Mouse (Mus musculus) spleen, adult 2 months (tissue): ENCODE data around the gene Adcy1. TPM values are rescaled to one million over a fixed set of nuclear protein-coding genes. Genes with fewer than 3 reads are reported as not detected.

ENCODE experiments used
- DNase-seq, 2 experiments: peaks; one replicate each; pipeline versions ENCODE4 v3.0.0 to v3.0.0-alpha.2; 2012 to 2021; ENCODE audit warnings: low spot score in 2 of 2, low read depth in 1 of 2
- H3K27ac ChIP-seq: fragments of 200-500 bp; 2 replicates; pipeline ENCODE4 v1.5.1; 2012; ENCODE audit warnings: low read length, inconsistent platforms; ENCODE audit not compliant: insufficient read depth
- H3K27me3 ChIP-seq: fragments of 200-500 bp; 2 replicates; pipeline ENCODE4 v1.6.1; 2012; ENCODE audit warnings: mild to moderate bottlenecking, moderate library complexity, low read length, inconsistent platforms; ENCODE audit not compliant: control insufficient read depth, insufficient read depth
- H3K36me3 ChIP-seq: fragments of 200-500 bp; 2 replicates; pipeline ENCODE4 v1.6.1; 2012; ENCODE audit warnings: mild to moderate bottlenecking, low read length, inconsistent platforms; ENCODE audit not compliant: control insufficient read depth, insufficient read depth
- H3K4me1 ChIP-seq: fragments of 200-500 bp; 2 replicates; pipeline ENCODE4 v1.6.1; 2011; ENCODE audit warnings: inconsistent platforms; ENCODE audit not compliant: control insufficient read depth, insufficient read depth, insufficient read length
- H3K4me3 ChIP-seq: fragments of 200-500 bp; 2 replicates; pipeline ENCODE4 v1.5.1; 2011; ENCODE audit warnings: mild to moderate bottlenecking, inconsistent platforms; ENCODE audit not compliant: insufficient read depth, insufficient read length; ENCODE audit errors: extremely low read depth
- CTCF ChIP-seq: fragments of 200-500 bp; IDR thresholded peaks from 2 replicates; pipeline ENCODE4 v1.5.1; 2011; ENCODE audit warnings: mild to moderate bottlenecking, inconsistent platforms; ENCODE audit not compliant: insufficient read depth, insufficient read length, insufficient replicate concordance; ENCODE audit errors: extremely low read depth
- POLR2A ChIP-seq: fragments of 200-500 bp; IDR thresholded peaks from 2 replicates; pipeline ENCODE4 v1.6.1; 2011; ENCODE audit warnings: low read depth, low read length, inconsistent platforms
- WGBS: fragments of 180-500 bp; shearing (Covaris S2); methylation state at CpG from one replicate; pipeline ENCODE4 v1.1.7; 2018; 5-methylcytosine and 5-hydroxymethylcytosine counted together
- polyA plus RNA-seq: library from polyadenylated mRNA; depleted of rRNA; stranded (reverse); fragments of >200 nt; gene quantifications from 2 replicates; pipeline ENCODE4 v1.2.3, GENCODE M21; 2012

Adcy1 gene
- polyA plus RNA-seq, 1 experiment, result 1.2 TPM

DNA sequence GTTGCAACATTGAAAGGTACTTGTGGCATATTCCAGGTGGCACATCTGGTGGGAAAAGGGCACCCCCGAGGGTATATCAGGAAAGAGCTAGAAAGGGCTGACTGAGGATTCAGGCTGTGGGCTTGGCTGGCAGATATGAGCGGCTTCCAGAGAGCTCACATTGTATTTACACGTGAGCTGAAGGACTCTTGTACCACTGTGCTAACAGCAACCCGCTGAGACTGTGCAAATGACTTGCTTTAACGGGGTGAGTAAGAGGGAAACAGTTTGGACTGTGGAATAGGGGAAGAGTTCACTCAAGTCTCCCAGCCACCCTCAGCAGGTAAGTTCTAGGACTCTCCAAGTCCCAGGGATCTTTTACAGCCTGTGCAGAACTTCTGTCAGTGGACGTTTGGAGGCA is 110.4 kb downstream of the Adcy1 start:
- Histone ChIP-seq H3K27ac (no peak overlapping the region), H3K27me3 (no peaks in the 10 kb centered on the region), H3K4me1 (no peaks in the 10 kb centered on the region), H3K36me3 (no peaks in the 10 kb centered on the region), H3K4me3 (no peak overlapping the region)
- TF ChIP-seq POLR2A (no peak), CTCF (no peak)
- 82% methylated on average over 6 of the region's 6 CpGs for WGBS
- no peak for DNase-seq

- no peak for DNase-seq
- Histone ChIP-seq H3K4me1 (no peaks in the 10 kb centered on the region), H3K27me3 (no peaks in the 10 kb centered on the region), H3K27ac (no peak overlapping the region), H3K4me3 (no peak overlapping the region), H3K36me3 (no peaks in the 10 kb centered on the region)
- TF ChIP-seq CTCF (no peak), POLR2A (no peak)
- WGBS, result 82% methylated on average over 4 of the region's 4 CpGs
Observed at GRCm38 (mm10) chr11:7178724-7179123, 115.4 kb downstream of the Adcy1 start.

DNA sequence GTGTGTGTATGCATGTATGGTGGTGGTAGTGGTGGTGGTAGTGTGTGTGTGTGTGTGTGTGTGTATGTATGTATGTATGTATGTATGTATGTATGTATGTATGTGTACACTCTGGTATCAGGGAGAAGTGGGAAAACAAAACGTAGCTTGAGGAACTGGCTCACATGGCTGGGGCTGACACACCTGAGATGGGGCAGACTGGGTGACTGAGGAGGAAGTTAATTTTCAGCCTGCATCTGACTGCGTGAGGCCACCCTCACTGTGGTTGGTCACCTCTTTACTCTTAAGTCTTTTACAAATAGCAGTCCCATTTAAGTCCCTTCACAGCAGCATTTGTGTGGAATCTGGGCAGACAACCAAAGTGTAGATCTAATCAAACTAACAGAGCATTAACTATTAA is 116.0 kb downstream of the Adcy1 start:
- no peak overlapping the region for H3K4me3 ChIP-seq
- no peaks in the 10 kb centered on the region for H3K36me3 ChIP-seq
- no peaks in the 10 kb centered on the region for H3K27me3 ChIP-seq
- DNase-seq, result no peak
- 44% methylated on average over 2 of the region's 2 CpGs for WGBS
- no peak overlapping the region for H3K27ac ChIP-seq
- no peak for TF ChIP-seq CTCF
- no peak for TF ChIP-seq POLR2A
- no peaks in the 10 kb centered on the region for H3K4me1 ChIP-seq

DNA sequence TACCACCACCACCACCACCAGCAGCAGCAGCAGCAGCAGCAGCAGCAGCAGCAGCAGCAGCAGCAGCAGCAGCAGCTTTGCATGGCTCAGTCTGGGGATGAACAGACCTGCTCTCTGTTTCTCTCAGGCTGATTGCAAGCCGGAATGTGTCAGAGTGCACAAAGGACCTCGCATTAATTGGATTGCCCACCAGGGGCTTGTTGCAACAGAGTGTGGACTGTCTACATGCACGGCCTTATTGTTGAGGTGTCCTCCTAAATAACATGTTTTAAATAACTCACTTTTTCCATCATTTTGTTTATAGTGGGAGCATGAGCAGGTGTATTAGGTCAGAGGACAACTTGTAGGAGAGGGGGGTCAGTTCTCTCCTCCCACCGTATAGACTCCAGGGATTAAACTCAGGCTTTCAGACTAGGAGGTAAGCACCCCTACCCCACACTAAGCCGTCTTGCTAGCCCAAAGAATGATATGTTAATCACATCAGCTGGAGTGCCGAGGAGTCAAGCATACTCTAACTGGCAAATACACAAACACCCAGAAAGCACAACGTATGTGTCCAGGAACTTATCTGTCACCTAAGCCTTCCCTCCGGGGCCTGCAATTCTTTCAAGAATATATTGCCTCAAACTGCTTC is 119.2 kb downstream of the Adcy1 start:
- TF ChIP-seq CTCF (no peak), POLR2A (no peak)
- no peaks in the 10 kb centered on the region for H3K4me1 ChIP-seq
- H3K4me3 ChIP-seq, result no peak overlapping the region
- 82% methylated on average over 8 of the region's 8 CpGs for WGBS
- no peaks in the 10 kb centered on the region for H3K36me3 ChIP-seq
- no peak overlapping the region for H3K27ac ChIP-seq
- DNase-seq, result no peak
- H3K27me3 ChIP-seq, result no peaks in the 10 kb centered on the region

- DNase-seq, result no peak
- H3K27me3 ChIP-seq, result no peaks in the 10 kb centered on the region
- H3K27ac ChIP-seq, result no peak overlapping the region
- no peaks in the 10 kb centered on the region for H3K4me1 ChIP-seq
- no peak for TF ChIP-seq POLR2A
- no peak for TF ChIP-seq CTCF
- H3K4me3 ChIP-seq, result no peak overlapping the region
- 63% methylated on average over 1 of the region's 1 CpGs for WGBS
- H3K36me3 ChIP-seq, result no peaks in the 10 kb centered on the region
Observed at GRCm38 (mm10) chr11:7184420-7184819, 121.1 kb downstream of the Adcy1 start.

- Histone ChIP-seq H3K4me3 (no peak overlapping the region), H3K27ac (no peak overlapping the region), H3K36me3 (no peaks in the 10 kb centered on the region), H3K4me1 (no peaks in the 10 kb centered on the region), H3K27me3 (no peaks in the 10 kb centered on the region)
- 72% methylated on average over 8 of the region's 8 CpGs for WGBS
- no peak for DNase-seq
- TF ChIP-seq POLR2A, result no peak
- TF ChIP-seq CTCF, result no peak
Observed at GRCm38 (mm10) chr11:7187472-7187871, 124.2 kb downstream of the Adcy1 start.

DNA sequence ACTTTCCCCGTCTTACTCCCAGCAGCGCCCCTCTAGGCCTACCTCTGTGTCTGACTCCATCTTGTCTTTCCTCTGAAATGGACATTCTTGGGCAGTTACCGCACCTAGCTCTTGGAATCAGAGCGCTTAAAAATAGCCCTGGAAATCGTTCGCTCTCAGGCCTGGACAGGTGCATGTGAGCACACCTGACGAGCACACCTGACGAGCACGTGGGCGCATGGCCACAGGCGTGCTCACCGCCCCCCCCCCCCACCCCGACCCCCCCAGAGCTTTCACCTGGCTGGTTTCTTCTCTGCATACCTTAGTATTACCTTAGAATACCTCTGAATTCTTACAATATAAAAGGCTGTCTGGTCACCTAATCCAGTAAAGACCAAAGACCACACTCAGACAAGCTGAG is 125.2 kb downstream of the Adcy1 start, which contains the start of gene Gm11985:
Gene Gm11985, minus strand, starts transcription at position 101 of the 400 bp plus-strand sequence.
- H3K4me1 ChIP-seq, result no peaks in the 10 kb centered on the region
- H3K4me3 ChIP-seq, result no peak within 1 kb of the TSS
- no peak within 1 kb of the TSS for H3K27ac ChIP-seq
- 95% methylated on average over 13 of the region's 13 CpGs for WGBS
- no peaks in the 10 kb centered on the region for H3K27me3 ChIP-seq
- TF ChIP-seq POLR2A (no peak), CTCF (no peak)
- no peak for DNase-seq
- no peaks in the 10 kb centered on the region for H3K36me3 ChIP-seq
